Mouse (Mus musculus) G1E-ER4 (cell line): ENCODE results near the gene Men1. TPM values are rescaled to one million over a fixed set of nuclear protein-coding genes. Genes with fewer than 3 reads are reported as not detected.

Source experiments
- GATA1 ChIP-seq: IDR thresholded peaks from one replicate; pipeline ENCODE4 v1.8.0; 2012; ENCODE audit warnings: low read length, inconsistent platforms
- polyA plus RNA-seq: library from polyadenylated mRNA; stranded (reverse); fragments of >175 nt; gene quantifications from 2 replicates; pipeline ENCODE4 v1.2.3, GENCODE M21; 2012

The Men1 gene
- polyA plus RNA-seq, 1 experiment = 188 TPM

GRCm38 (mm10) chr19:6342276-6342933 lies 7.6 kb downstream of the Men1 start:
- no peak for TF ChIP-seq GATA1

GRCm38 (mm10) chr19:6343066-6343925 lies 8.5 kb downstream of the Men1 start:
- no peak for TF ChIP-seq GATA1

GRCm38 (mm10) chr19:6343996-6344395 lies 9.2 kb downstream of the Men1 start:
- no peak for TF ChIP-seq GATA1

GRCm38 (mm10) chr19:6346023-6346422 lies 11.2 kb downstream of the Men1 start:
- no peak for TF ChIP-seq GATA1

GRCm38 (mm10) chr19:6346661-6347060 lies 11.9 kb downstream of the Men1 start:
- no peak for TF ChIP-seq GATA1

GRCm38 (mm10) chr19:6347615-6348014 lies 12.8 kb downstream of the Men1 start:
- TF ChIP-seq GATA1 = no peak

- no peak for TF ChIP-seq GATA1
Measured at GRCm38 (mm10) chr19:6348717-6349116, 13.9 kb downstream of the Men1 start.

- TF ChIP-seq GATA1 = no peak
Measured at GRCm38 (mm10) chr19:6349215-6349983, 14.6 kb downstream of the Men1 start.

- no peak for TF ChIP-seq GATA1
Measured at GRCm38 (mm10) chr19:6351431-6352106, 16.8 kb downstream of the Men1 start.

- no peak for TF ChIP-seq GATA1
Measured at GRCm38 (mm10) chr19:6352107-6352505, 17.3 kb downstream of the Men1 start.

- TF ChIP-seq GATA1 = no peak
Measured at GRCm38 (mm10) chr19:6354030-6354429, 19.3 kb downstream of the Men1 start.

GRCm38 (mm10) chr19:6361291-6361690 lies 26.5 kb downstream of the Men1 start:
- no peak for TF ChIP-seq GATA1

- no peak for TF ChIP-seq GATA1
Measured at GRCm38 (mm10) chr19:6363091-6363410, 28.3 kb downstream of the Men1 start.

- no peak for TF ChIP-seq GATA1
Measured at GRCm38 (mm10) chr19:6363411-6364240, 28.8 kb downstream of the Men1 start, which contains the start of gene Sf1. Gene Sf1 (plus strand): TSS chr19:6363690.

GRCm38 (mm10) chr19:6364317-6364725 lies 29.5 kb downstream of the Men1 start:
- no peak for TF ChIP-seq GATA1
